Mouse (Mus musculus) kidney, adult 2 months (tissue): ENCODE results near the gene Iglon5. TPM values are rescaled to one million over a fixed set of nuclear protein-coding genes. Genes with fewer than 3 reads are reported as not detected.
A peak's percentile ranks its signal among the peaks of the same experiment; 100 is the strongest.

Source experiments
- DNase-seq: peaks from one replicate; pipeline ENCODE4 v3.0.0; 2021
- H3K27ac ChIP-seq: fragments of 200-500 bp; 2 replicates; pipeline ENCODE4 v1.5.1; 2012; ENCODE audit warnings: low read depth, low read length, control low read depth, inconsistent platforms; ENCODE audit not compliant: insufficient read depth
- H3K27me3 ChIP-seq: fragments of 200-500 bp; replicated peaks from 2 replicates; pipeline ENCODE4 v1.6.1; 2012; ENCODE audit warnings: mild to moderate bottlenecking, moderate library complexity, low read length, inconsistent platforms; ENCODE audit not compliant: control insufficient read depth, insufficient read depth
- H3K36me3 ChIP-seq: fragments of 200-500 bp; 2 replicates; pipeline ENCODE4 v1.6.1; 2012; ENCODE audit warnings: mild to moderate bottlenecking, moderate library complexity, low read length, inconsistent platforms; ENCODE audit not compliant: control insufficient read depth, insufficient read depth
- H3K4me1 ChIP-seq: fragments of 200-500 bp; 2 replicates; pipeline ENCODE4 v1.6.1; 2011; ENCODE audit warnings: low read length; ENCODE audit not compliant: control insufficient read depth, insufficient read depth
- H3K4me3 ChIP-seq: fragments of 200-500 bp; 2 replicates; pipeline ENCODE4 v1.5.1; 2011; ENCODE audit warnings: mild to moderate bottlenecking, low read depth, low read length, control low read depth; ENCODE audit not compliant: insufficient read depth
- CTCF ChIP-seq: fragments of 200-500 bp; conservative IDR thresholded peaks from 2 replicates; pipeline ENCODE4 v1.5.1; 2011; ENCODE audit warnings: low read depth, mild to moderate bottlenecking, control low read depth, low read length, moderate library complexity, mixed read lengths; ENCODE audit not compliant: insufficient read depth, insufficient read length
- POLR2A ChIP-seq: fragments of 200-500 bp; IDR thresholded peaks from one replicate; pipeline ENCODE4 v1.6.1; 2011; ENCODE audit warnings: low read depth, low read length, control low read depth
- WGBS: fragments of 180-500 bp; shearing (Covaris S2); methylation state at CpG from one replicate; pipeline ENCODE4 v1.1.7; 2018; 5-methylcytosine and 5-hydroxymethylcytosine counted together
- polyA plus RNA-seq: library from polyadenylated mRNA; depleted of rRNA; stranded (reverse); fragments of >200 nt; gene quantifications from 2 replicates; pipeline ENCODE4 v1.2.3, GENCODE M21; 2012; rRNA removed

The Iglon5 gene
- 1.0 and 1.1 TPM in 2 replicates for polyA plus RNA-seq

DNA sequence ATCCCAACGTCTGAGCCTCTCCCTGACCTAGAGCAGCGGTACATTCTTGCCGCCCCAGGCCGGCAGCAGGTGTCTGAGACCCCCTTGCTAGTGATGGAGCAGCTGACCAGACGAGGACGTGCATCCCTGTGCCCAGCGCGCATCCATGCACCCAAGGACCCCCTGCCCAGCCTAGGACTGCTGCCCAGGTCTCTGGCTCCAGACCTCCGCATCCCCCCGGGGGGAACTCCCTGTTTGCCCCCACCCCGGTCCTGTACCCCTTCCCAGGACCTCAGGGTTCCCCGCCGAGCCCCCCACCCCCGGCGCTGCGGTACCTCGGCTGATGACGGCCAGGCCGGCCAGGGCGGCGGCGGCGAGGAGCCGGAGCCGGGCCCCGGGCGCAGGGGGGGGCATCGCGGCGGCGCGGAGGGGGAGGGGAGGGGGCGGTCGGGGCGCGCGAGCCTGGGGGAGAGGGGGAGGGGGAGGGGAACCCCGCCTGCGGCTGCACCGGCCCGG lies at the start of gene Iglon5:
Gene Iglon5 (minus strand): TSS at position 445 of the 495 bp plus-strand sequence.
- Histone ChIP-seq H3K36me3 (no peaks in the 10 kb centered on the region), H3K4me1 (no peaks in the 10 kb centered on the region), H3K27me3 (no peaks in the 10 kb centered on the region), H3K4me3 (no peak within 1 kb of the TSS), H3K27ac (no peak within 1 kb of the TSS)
- 5% methylated on average over 20 of the region's 41 CpGs for WGBS
- TF ChIP-seq POLR2A, result no peak
- no peak for TF ChIP-seq CTCF
- DNase-seq, result no peak

DNA sequence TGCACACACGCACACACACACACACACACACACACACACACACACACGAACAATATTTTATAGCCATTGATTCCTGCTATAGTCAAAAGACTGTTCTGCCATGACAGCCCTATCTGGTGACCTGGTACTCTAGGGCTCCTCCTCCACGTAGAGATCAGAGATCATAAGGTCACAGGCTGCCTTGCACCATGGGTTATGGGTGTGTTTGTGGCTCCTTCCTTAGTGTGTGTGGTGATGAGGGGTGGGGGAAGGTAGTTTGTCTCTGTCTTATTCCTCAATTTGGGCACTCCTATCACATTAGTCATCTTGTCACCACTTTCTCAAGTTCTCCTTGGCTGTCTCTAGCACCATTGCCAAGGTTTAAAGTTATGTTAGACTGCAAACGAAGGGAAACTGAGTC lies 48.6 kb upstream of the Iglon5 start:
- H3K4me3 ChIP-seq, result no peak overlapping the region
- WGBS, result 66% methylated on average over 4 of the region's 4 CpGs
- H3K36me3 ChIP-seq, result no peaks in the 10 kb centered on the region
- no peak overlapping the region for H3K27ac ChIP-seq
- H3K27me3 ChIP-seq, result no peaks in the 10 kb centered on the region
- no peak for TF ChIP-seq CTCF
- no peak for TF ChIP-seq POLR2A
- no peak for DNase-seq
- no peaks in the 10 kb centered on the region for H3K4me1 ChIP-seq

DNA sequence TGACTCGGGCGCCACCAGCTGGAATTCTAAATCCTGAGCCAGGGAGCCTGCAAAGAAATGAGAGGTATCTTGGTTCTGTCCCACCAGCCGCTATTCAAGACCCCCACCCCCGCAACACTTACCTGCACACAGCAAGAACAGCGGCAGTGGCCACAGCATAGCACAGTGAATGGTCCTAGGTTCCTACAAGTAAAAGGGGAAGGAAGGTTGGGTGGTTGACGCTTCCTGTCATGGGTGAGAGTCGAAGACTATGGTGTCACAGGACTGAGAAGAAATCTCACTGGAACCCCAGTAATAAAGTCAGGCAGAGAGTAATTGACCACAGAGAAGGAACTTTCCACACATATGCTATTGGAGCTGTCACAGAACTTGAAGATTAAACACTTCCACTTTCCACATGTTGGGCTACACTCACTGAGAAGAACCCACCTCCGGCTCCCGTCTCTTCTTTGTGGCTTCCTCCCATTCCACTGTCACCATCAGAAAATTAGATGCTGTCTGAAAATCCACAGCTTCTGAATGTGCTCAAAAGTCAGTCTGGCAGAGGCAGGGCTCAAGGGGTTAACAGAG lies 43.1 kb upstream of the Iglon5 start:
- Histone ChIP-seq H3K27me3 (no peaks in the 10 kb centered on the region), H3K36me3 (no peaks in the 10 kb centered on the region), H3K27ac (no peak overlapping the region), H3K4me3 (no peak overlapping the region), H3K4me1 (no peaks in the 10 kb centered on the region)
- peak; percentile 12 for DNase-seq
- WGBS, result 84% methylated on average over 9 of the region's 9 CpGs
- TF ChIP-seq POLR2A (no peak), CTCF (no peak)

DNA sequence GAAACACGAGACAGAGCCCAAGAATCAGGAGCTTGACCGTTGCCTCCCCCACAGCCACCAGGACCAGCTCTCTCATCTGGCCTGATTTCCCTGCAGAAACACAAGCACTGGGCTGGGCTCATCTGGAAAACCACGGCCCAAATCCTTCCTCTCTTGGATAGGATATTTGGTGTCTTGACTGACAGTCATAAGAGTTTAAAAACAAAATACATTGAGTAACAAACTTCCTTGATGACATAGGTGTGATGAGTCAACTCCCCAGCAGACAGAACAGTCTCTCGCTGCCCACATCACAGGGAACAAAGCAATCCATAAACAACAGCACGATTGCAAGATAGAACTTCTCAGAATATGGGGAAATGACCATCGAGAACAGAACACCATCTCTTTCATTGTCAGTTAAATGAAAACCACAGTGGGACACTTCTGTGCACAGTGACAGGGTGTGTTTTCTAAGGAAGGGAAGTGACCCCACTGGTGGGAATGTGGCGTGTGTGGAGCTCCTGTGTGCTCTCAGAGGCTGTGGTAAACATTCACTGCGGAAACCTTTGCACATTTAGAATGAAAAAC lies 40.4 kb upstream of the Iglon5 start:
- Histone ChIP-seq H3K27ac (no peak overlapping the region), H3K4me3 (no peak overlapping the region), H3K4me1 (no peaks in the 10 kb centered on the region), H3K27me3 (no peaks in the 10 kb centered on the region), H3K36me3 (no peaks in the 10 kb centered on the region)
- WGBS, result 56% methylated on average over 8 of the region's 8 CpGs
- no peak for TF ChIP-seq POLR2A
- no peak for TF ChIP-seq CTCF
- no peak for DNase-seq

DNA sequence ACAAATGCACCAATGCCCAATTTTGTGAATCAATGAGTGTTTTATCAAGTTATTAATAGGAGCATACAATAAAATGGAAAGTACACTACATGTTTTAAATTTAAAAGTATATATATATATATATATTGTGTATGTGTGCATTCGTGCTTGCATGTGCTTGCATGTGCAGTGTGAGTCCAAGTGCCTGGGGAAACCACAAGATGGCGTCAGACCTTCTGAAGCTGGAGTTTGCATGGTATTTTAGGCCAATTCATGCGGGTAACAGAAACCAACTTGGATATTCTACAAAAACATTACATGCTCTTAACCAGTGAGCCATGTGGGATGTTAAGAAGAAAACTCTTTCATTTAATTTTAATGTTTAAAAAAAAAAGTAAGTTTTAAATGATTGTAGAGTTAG lies 35.4 kb upstream of the Iglon5 start:
- no peak for DNase-seq
- no peaks in the 10 kb centered on the region for H3K27me3 ChIP-seq
- H3K36me3 ChIP-seq, result no peaks in the 10 kb centered on the region
- no peak overlapping the region for H3K27ac ChIP-seq
- H3K4me1 ChIP-seq, result no peaks in the 10 kb centered on the region
- no peak overlapping the region for H3K4me3 ChIP-seq
- WGBS, result 53% methylated on average over 3 of the region's 3 CpGs
- TF ChIP-seq POLR2A (no peak), CTCF (0 out of 2 replicates have a peak, but pooled peaks have one; percentile 20)

DNA sequence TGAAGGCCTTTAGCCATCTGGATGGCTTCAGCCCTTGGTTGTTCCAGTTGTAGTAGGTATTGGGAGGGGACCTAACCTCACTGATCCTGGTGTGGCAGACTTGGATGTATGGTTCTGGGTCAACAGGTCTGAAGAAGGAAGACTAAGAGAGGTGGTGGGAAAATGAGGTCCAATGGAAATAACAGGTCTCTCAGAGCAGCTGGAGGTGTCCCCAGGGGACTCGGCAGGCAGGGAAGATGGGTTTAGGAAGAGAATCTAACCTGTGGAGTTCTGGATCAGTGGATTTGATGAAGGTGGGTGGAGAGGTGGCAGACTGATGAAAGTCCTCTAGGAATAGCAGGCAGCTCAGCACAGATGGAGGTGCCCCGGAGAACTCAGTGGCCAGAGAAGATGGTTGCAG lies 32.9 kb upstream of the Iglon5 start:
- no peak overlapping the region for H3K27ac ChIP-seq
- TF ChIP-seq CTCF (no peak), POLR2A (no peak)
- 71% methylated on average over 2 of the region's 2 CpGs for WGBS
- H3K27me3 ChIP-seq, result no peaks in the 10 kb centered on the region
- DNase-seq, result no peak
- H3K4me1 ChIP-seq, result no peaks in the 10 kb centered on the region
- H3K4me3 ChIP-seq, result no peak overlapping the region
- H3K36me3 ChIP-seq, result no peaks in the 10 kb centered on the region

DNA sequence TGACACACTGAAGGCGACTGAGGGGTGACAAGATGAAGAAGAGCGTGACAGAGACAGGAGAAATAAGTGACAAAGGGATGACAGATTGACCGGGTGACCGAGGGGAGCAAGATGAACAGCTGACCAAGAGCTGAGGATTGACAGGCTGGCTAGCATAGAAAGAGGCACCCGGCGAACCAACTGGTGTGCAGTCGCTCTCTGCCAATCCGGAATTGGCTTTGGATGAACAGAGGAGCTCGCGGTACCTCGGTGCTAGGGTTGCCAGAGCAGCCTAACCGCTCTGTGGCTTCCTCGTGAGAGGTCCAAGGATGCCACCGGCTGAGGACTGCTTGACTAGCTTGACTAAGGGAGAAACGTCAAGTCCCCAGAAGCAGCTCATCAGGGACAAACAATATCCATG lies 28.5 kb upstream of the Iglon5 start:
- Histone ChIP-seq H3K4me3 (no peak overlapping the region), H3K36me3 (no peaks in the 10 kb centered on the region), H3K27me3 (no peaks in the 10 kb centered on the region; the same call in 1 of the 2 replicates), H3K27ac (no peak overlapping the region), H3K4me1 (no peaks in the 10 kb centered on the region)
- TF ChIP-seq CTCF, result no peak
- 77% methylated on average over 15 of the region's 15 CpGs for WGBS
- DNase-seq, result no peak
